ENCODE assay signal across 8 mouse cellular contexts in genomic region chr3:88771941-88772280, GRCm38 (mm10). TPM values are rescaled to one million over a fixed set of nuclear protein-coding genes. Genes with fewer than 3 reads are reported as not detected.
DNase-seq lines count a peak whose midpoint lies in the region; ATAC-seq and TF ChIP-seq lines count a peak whose summit lies in the region.
"Not testable (repeated sequence)": the region's sequence is repeated elsewhere in the genome, so short reads cannot be mapped to it uniquely, and the experiment has no call there.

No protein-coding gene starts in this region.

- WGBS in forebrain, embryonic 12.5 days = 0% methylated on average over 3 of the region's 6 CpGs
- 9% methylated on average over 3 of the region's 6 CpGs for WGBS in heart, embryonic 14.5 days
- WGBS in intestine, embryonic 15.5 days = 7% methylated on average over 3 of the region's 6 CpGs
- WGBS in limb, embryonic 13.5 days = 4% methylated on average over 3 of the region's 6 CpGs
- WGBS in lung, embryonic 16.5 days = 18% methylated on average over 3 of the region's 6 CpGs
- 5% methylated on average over 3 of the region's 6 CpGs for WGBS in neural tube, embryonic 11.5 days

- H3K27ac ChIP-seq in bone marrow macrophage, adult 2 months (ENCODE audit: insufficient read depth, low read depth, low read length) = peak overlapping the region; percentile 81
- H3K27ac ChIP-seq in forebrain, embryonic 12.5 days = peak overlapping the region; percentile 95
- H3K27ac ChIP-seq in heart, embryonic 14.5 days (replicated peaks in 1 of 2; ENCODE audit: control insufficient read depth in 1 of 2, insufficient read depth in 1 of 2, low read depth in 2 of 2, low read length in 2 of 2) = peak overlapping the region; percentile 79 to 83; a peak in 3 of 4 replicates
- 0 out of 2 replicates have a peak overlapping the region, but pooled peaks have one; percentile 13 for H3K27ac ChIP-seq in intestine, embryonic 15.5 days
- peak overlapping the region; percentile 83 for H3K27ac ChIP-seq in limb, embryonic 13.5 days
- peak overlapping the region; percentile 39 for H3K27ac ChIP-seq in lung, embryonic 16.5 days (ENCODE audit: low read length)
- peak overlapping the region; percentile 84 for H3K27ac ChIP-seq in neural tube, embryonic 11.5 days (ENCODE audit: low read depth, low read length)
- H3K27ac ChIP-seq in testis, adult 2 months (ENCODE audit: control insufficient read depth, insufficient read depth, low read depth, low read length) = not testable (repeated sequence)

- ATAC-seq in forebrain, embryonic 12.5 days (ENCODE audit: low FRiP score); heart, embryonic 14.5 days (ENCODE audit: insufficient number of reproducible peaks, insufficient read depth, low FRiP score, low read depth); limb, embryonic 13.5 days (ENCODE audit: low FRiP score, low read depth); lung, embryonic 16.5 days (ENCODE audit: low read depth); neural tube, embryonic 11.5 days (ENCODE audit: insufficient read depth, low FRiP score, low TSS enrichment): not testable (repeated sequence)
- ATAC-seq in intestine, embryonic 15.5 days = peak; percentile 18; the same call in 1 of the 2 replicates

- H3K9ac ChIP-seq in forebrain, embryonic 12.5 days = peak overlapping the region; percentile 65
- not testable (repeated sequence) for H3K9ac ChIP-seq in heart, embryonic 14.5 days (ENCODE audit: low read length); intestine, embryonic 15.5 days; lung, embryonic 16.5 days (ENCODE audit: low read length)
- H3K9ac ChIP-seq in limb, embryonic 13.5 days = peak overlapping the region; percentile 51
- H3K9ac ChIP-seq in neural tube, embryonic 11.5 days (ENCODE audit: low read length) = peak overlapping the region; percentile 69

- H3K36me3 ChIP-seq in forebrain, embryonic 12.5 days (replicated peaks); heart, embryonic 14.5 days (ENCODE audit: control insufficient read depth, insufficient read depth, low read length); intestine, embryonic 15.5 days; limb, embryonic 13.5 days; lung, embryonic 16.5 days (ENCODE audit: control insufficient read depth, insufficient read depth, low read length); neural tube, embryonic 11.5 days (ENCODE audit: control insufficient read depth, insufficient read depth, low read length); testis, adult 2 months (ENCODE audit: control insufficient read depth, insufficient read depth, low read length): not testable (repeated sequence)

- not testable (repeated sequence) for H3K4me1 ChIP-seq in bone marrow macrophage, adult 2 months (ENCODE audit: control insufficient read depth, insufficient read depth, low read length); forebrain, embryonic 12.5 days; heart, embryonic 14.5 days (ENCODE audit: control insufficient read depth in 2 of 2, insufficient read depth in 2 of 2, low read length in 2 of 2); intestine, embryonic 15.5 days (replicated peaks); limb, embryonic 13.5 days; lung, embryonic 16.5 days (replicated peaks; ENCODE audit: control insufficient read depth, insufficient read depth, low read length); neural tube, embryonic 11.5 days (ENCODE audit: control insufficient read depth, insufficient read depth, low read length); testis, adult 2 months (ENCODE audit: control insufficient read depth, insufficient read depth, low read length)

- peak overlapping the region; percentile 53 for H3K4me2 ChIP-seq in forebrain, embryonic 12.5 days
- H3K4me2 ChIP-seq in heart, embryonic 14.5 days (ENCODE audit: low read length) = peak overlapping the region; percentile 58
- peak overlapping the region; percentile 56 for H3K4me2 ChIP-seq in intestine, embryonic 15.5 days (replicated peaks)
- H3K4me2 ChIP-seq in limb, embryonic 13.5 days (replicated peaks) = peak overlapping the region; percentile 64
- H3K4me2 ChIP-seq in lung, embryonic 16.5 days (ENCODE audit: low read depth, low read length) = peak overlapping the region; percentile 52
- peak overlapping the region; percentile 40 for H3K4me2 ChIP-seq in neural tube, embryonic 11.5 days (ENCODE audit: low read depth)

- not testable (repeated sequence) for DNase-seq in neural tube, embryonic 11.5 days (ENCODE audit: low spot score)

- H3K27me3 ChIP-seq in forebrain, embryonic 12.5 days; heart, embryonic 14.5 days (ENCODE audit: control insufficient read depth, insufficient read depth, low read length); intestine, embryonic 15.5 days (replicated peaks); limb, embryonic 13.5 days; lung, embryonic 16.5 days (ENCODE audit: control insufficient read depth, insufficient read depth, low read depth, low read length); neural tube, embryonic 11.5 days (ENCODE audit: control insufficient read depth, insufficient read depth, low read length); testis, adult 2 months (ENCODE audit: control insufficient read depth, insufficient read depth, low read length): not testable (repeated sequence)

- TF ChIP-seq CTCF in bone marrow macrophage, adult 2 months (IDR thresholded peaks at IDR 0.05; ENCODE audit: low read depth, low read length); testis, adult 2 months (IDR thresholded peaks at IDR 0.05; ENCODE audit: control insufficient read depth, insufficient read depth, insufficient replicate concordance, low read depth, low read length): not testable (repeated sequence)

- TF ChIP-seq POLR2A in bone marrow macrophage, adult 2 months (IDR thresholded peaks at IDR 0.05; ENCODE audit: borderline replicate concordance, low read depth, low read length); testis, adult 2 months (IDR thresholded peaks at IDR 0.05; ENCODE audit: control insufficient read depth, low read depth, low read length): not testable (repeated sequence)

- not testable (repeated sequence) for H3K9me3 ChIP-seq in forebrain, embryonic 12.5 days; heart, embryonic 14.5 days (ENCODE audit: control insufficient read depth, low read length); intestine, embryonic 15.5 days; limb, embryonic 13.5 days; lung, embryonic 16.5 days (ENCODE audit: control insufficient read depth, low read length); neural tube, embryonic 11.5 days (ENCODE audit: control insufficient read depth, low read length)

- peak overlapping the region; percentile 48 for H3K4me3 ChIP-seq in bone marrow macrophage, adult 2 months (ENCODE audit: insufficient read depth, low read length)
- peak overlapping the region; percentile 50 for H3K4me3 ChIP-seq in forebrain, embryonic 12.5 days (replicated peaks)
- H3K4me3 ChIP-seq in heart, embryonic 14.5 days (ENCODE audit: control insufficient read depth in 1 of 2, insufficient read depth in 1 of 2, low read depth in 1 of 2, low read length in 2 of 2) = peak overlapping the region; percentile 30 to 43
- H3K4me3 ChIP-seq in intestine, embryonic 15.5 days (replicated peaks) = peak overlapping the region; percentile 27
- peak overlapping the region; percentile 40 for H3K4me3 ChIP-seq in limb, embryonic 13.5 days
- H3K4me3 ChIP-seq in lung, embryonic 16.5 days (ENCODE audit: low read length) = peak overlapping the region; percentile 36
- peak overlapping the region; percentile 43 for H3K4me3 ChIP-seq in neural tube, embryonic 11.5 days (ENCODE audit: low read depth, low read length)
- H3K4me3 ChIP-seq in testis, adult 2 months (ENCODE audit: control insufficient read depth, low read depth, low read length) = peak overlapping the region; percentile 74

RNA-seq across cellular contexts. Expression of gene Syt11, which starts 3.1 kb away (rescaled TPM):
- polyA plus RNA-seq in bone marrow macrophage, adult 2 months (2012; ENCODE audit: insufficient read depth, insufficient read length, missing spikeins) = 12.1 and 13.5 TPM in 2 replicates
- 200 and 213 TPM in 2 replicates for polyA plus RNA-seq in forebrain, embryonic 12.5 days (2016; fragmentation: Nextera tagmentation; extraction: Ambion mirVana)
- polyA plus RNA-seq in heart, embryonic 14.5 days (2014; fragmentation: Nextera tagmentation; extraction: Ambion mirVana) = 9.7 and 11.1 TPM in 2 replicates
- 20.3 and 22.2 TPM in 2 replicates for polyA plus RNA-seq in intestine, embryonic 15.5 days (2015; fragmentation: Nextera tagmentation; extraction: Ambion mirVana)
- polyA plus RNA-seq in limb, embryonic 13.5 days (2015; fragmentation: Nextera tagmentation; extraction: Ambion mirVana) = 24.0 and 27.0 TPM in 2 replicates
- 8.0 and 8.1 TPM in 2 replicates for polyA plus RNA-seq in lung, embryonic 16.5 days (2015; fragmentation: Nextera tagmentation; extraction: Ambion mirVana)
- 153 and 172 TPM in 2 replicates for polyA plus RNA-seq in neural tube, embryonic 11.5 days (2014; fragmentation: Nextera tagmentation; extraction: Ambion mirVana)
- polyA plus RNA-seq in testis, adult 2 months (2012; rRNA removed) = 41.0 and 41.5 TPM in 2 replicates

RNA-seq across cellular contexts. Expression of gene Rit1, which starts 55.3 kb away (rescaled TPM):
- polyA plus RNA-seq in bone marrow macrophage, adult 2 months (2012; ENCODE audit: insufficient read depth, insufficient read length, missing spikeins) = 100 and 110 TPM in 2 replicates
- polyA plus RNA-seq in forebrain, embryonic 12.5 days (2016; fragmentation: Nextera tagmentation; extraction: Ambion mirVana) = 38.2 and 40.9 TPM in 2 replicates
- polyA plus RNA-seq in heart, embryonic 14.5 days (2014; fragmentation: Nextera tagmentation; extraction: Ambion mirVana) = 62.6 and 65.3 TPM in 2 replicates
- polyA plus RNA-seq in intestine, embryonic 15.5 days (2015; fragmentation: Nextera tagmentation; extraction: Ambion mirVana) = 44.9 and 52.7 TPM in 2 replicates
- 50.1 and 51.1 TPM in 2 replicates for polyA plus RNA-seq in limb, embryonic 13.5 days (2015; fragmentation: Nextera tagmentation; extraction: Ambion mirVana)
- polyA plus RNA-seq in lung, embryonic 16.5 days (2015; fragmentation: Nextera tagmentation; extraction: Ambion mirVana) = 58.9 and 68.9 TPM in 2 replicates
- 50.3 and 52.3 TPM in 2 replicates for polyA plus RNA-seq in neural tube, embryonic 11.5 days (2014; fragmentation: Nextera tagmentation; extraction: Ambion mirVana)
- polyA plus RNA-seq in testis, adult 2 months (2012; rRNA removed) = 30.5 and 31.0 TPM in 2 replicates
